Mouse (Mus musculus) urinary bladder, postnatal 10 days (tissue): ENCODE measurements around the gene Ovol1.

ENCODE experiments used
- DNase-seq: peaks from one replicate; pipeline ENCODE4 v3.0.0; 2022; ENCODE audit warnings: low spot score

Ovol1 gene

DNA sequence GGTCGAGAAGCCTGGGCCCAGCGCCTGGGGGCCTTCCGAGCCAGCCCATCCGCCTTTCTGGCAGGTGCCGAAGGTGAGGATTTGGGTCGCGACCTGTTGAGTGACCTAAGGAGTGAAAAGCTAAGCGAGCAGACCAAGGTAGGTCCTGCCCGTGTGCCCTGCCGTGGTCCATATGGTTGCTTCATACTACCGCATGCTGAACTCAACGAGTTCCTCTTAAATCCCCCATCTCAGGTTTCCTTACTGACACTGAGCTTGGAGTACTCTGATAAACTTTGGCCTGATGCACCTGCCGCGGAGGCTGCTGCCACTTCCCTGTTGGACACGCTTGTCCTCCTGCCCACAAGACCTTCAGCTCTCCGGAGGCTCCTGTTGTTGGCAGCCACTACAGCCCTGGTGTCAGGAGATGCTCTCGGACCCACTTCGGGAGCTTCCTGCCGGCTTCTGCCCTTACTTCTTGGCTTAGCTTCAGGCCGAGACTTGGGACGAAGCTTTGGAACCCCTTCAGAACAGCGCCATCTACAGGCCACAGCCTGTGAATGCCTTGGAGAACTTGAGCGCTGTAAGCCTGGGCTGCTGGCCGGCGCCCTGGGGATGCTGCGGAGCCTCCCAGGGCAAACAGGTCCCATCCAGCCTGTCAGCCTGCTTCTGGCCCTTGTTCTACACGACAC is 8.2 kb upstream of the Ovol1 start:
- no peak for DNase-seq

DNA sequence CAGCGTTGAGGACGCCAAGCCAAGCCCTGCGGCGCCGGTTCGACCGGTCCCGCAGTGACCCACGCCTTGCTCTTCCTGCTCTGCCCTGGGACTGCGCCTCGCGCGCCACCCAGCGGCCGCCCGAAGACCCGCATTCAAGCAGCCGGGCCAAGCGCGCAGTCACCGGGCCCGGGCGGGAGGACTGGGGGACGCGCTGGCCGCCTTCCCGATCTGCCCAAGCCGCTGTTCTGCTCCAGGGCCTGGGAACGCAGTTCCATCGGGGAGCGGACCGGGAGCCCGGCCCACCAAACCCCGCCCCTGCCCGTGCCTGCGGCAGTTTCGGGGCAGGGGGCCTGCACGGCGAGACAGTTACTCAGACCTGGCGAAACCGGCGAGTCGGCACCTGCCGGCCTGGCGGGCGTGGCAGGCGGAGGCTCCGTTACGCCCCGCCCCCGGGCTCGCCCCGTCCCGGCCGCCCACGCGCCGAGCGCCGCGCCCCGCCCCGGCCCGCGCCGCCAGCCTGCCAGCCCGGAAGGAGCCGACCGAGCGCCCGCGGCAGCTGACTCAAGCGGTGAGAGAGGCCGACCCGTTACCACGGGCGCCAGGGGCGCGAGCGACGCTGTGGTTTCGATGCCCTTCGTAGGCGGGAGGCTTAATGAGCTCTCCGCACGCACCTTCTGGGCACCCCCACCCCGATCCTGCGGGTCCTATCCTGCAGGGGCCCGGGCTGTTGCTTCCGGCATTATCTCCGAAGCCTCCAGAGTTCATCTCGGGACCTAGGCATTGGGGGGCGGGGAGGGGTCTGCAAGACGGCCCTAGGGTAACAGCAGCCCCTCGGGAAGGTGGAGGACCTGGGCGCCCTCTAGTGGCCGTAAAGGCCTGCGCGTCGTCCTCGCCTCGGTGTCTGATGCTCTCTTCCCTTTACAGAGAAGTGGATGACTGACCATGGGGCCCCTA is 7.4 kb upstream of the Ovol1 start, which contains the start of gene Ap5b1:
Gene Ap5b1, plus strand, starts transcription at position 492 of the 936 bp plus-strand sequence.
- peak; percentile 54 for DNase-seq

DNA sequence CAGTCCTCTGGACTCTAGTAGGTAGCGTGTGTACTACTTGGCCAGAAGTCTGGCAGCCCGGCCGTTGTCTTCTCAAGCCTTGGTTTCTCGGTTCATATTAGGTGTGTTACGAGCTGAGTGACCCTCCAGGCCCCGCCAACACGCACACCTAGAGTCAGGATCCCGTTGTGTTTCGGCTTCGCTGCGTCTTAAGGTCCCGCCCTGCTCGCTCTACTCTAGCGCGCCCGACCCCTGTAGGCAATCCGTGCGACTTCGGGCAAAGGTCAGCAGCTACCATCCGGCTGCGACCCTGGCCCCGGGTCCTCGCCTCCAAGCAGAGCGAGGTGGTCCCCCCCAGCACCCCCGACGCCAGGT is 6.7 kb upstream of the Ovol1 start:
- DNase-seq = no peak

DNA sequence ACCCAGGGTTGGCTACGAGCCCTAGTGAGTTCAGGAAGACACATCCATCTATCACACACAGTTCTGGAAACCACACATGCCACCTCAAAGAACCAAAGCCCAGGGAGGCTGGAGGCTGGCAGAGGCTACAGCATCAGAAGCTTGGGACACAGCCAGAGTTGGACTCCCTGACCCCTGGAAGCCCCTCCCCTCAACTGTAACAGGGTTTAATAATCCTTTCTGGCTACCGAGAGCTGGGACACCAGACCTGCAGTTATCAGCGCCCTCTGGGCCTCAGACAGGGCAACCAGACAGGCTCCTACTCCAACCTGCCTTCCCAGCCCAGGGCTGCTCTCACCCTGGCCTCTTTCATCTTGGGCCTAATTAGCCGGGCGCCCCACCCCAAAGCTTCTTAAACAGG is 5.9 kb upstream of the Ovol1 start:
- DNase-seq = no peak

DNA sequence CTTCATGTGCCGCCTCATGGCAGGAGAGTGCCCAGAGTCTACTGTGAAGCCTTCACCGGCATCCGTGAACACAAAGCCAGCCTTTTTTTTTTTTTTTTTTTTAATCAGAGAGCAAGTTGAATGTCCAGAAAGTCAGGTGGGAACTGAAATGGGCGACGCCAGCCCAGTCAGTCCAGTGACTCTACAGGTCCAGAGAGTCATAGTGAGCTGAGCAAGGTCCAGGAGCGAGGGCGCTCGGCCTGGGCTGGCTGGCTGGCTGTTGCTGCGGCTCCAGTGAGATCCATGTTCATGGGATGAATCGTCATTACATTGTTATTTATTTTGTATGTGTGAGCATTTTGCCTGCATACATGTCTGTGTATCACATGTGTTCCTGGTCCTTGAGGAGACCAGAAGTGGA is 2.3 kb upstream of the Ovol1 start:
- DNase-seq = no peak

DNA sequence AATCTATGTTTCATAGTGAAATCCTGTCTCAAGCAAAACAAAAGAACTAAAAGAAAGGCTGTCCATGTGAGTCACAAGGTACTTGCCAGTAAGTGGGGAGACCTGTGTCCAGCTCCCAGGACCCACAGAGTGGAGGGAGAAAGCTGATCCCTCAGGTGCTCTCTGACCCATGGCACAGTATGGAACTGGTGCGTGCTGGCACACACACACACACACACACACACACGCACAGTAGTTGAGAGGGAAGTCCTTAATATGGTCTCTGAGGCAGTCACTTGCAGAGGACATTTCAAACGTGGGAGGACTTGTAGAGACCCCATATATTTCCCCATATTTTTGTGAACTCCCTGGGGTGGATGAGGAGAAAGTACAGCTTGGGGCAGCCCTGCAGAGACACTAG is 1.4 kb upstream of the Ovol1 start:
- DNase-seq = no peak

DNA sequence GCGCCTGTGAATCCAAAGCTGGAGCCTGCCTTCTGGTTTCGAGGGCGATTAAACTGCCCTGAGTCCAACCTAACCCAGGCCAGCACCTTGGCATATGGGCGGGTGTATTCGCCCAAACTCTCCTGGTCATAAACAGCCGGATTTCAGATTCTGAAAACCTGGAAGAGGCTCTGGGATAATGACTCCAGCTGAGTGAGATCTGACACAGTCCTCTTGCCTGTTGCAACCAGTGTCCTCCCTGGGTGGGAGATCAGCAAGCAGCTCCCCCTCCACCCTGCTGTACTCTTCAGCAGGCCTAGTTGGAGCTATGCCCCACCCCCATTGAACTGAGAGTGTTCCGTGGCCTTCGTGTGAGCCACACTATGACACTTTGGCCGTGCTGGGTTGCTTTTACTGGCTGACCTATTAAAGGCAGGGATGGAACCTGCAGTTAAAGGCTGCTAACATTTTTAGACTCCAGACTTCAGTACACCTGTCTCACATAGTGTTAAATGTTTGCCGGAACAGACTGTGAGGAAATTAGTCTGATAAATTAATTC is 875 bp upstream of the Ovol1 start:
- DNase-seq = no peak

DNA sequence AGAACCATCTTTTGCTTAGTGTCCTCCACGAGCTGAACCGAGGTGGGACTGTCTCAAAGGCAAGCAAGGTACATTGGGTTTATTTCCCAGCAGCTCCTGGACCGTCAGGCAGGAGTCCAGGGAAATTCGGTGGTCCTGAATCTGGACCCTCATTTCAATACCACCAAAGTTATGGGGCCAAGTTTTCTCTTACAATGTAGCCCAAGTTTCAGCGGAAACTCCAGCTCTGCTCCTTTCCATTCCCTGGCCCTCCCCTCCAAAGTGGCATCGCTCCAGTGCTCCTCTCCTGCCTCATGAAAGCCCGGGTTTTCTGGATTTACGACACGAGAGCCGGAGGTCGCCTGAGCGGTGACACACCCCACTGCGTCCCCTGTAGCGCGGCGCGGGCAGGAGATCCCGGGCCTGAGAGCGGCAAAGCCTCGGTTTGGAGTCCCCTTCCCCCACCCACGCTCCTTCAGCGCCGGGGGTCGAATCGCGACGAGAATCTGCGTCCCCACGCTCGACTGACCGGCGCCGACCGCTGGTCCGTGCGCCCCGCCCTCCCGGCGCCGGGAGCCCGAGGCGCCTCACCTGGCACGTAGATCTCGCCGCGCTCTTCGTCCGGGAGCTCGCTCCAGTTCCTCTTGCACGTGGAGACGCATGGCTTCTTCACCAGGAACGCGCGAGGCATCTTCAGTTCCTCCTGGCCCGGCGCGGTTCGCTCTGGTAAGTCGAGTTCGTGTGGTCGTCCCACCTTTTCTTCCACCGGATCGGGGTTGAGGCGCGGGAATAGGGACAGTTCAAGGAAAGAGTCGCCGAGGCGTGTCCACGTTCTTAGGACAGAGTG is 602 bp downstream of the Ovol1 start:
- DNase-seq = no peak

DNA sequence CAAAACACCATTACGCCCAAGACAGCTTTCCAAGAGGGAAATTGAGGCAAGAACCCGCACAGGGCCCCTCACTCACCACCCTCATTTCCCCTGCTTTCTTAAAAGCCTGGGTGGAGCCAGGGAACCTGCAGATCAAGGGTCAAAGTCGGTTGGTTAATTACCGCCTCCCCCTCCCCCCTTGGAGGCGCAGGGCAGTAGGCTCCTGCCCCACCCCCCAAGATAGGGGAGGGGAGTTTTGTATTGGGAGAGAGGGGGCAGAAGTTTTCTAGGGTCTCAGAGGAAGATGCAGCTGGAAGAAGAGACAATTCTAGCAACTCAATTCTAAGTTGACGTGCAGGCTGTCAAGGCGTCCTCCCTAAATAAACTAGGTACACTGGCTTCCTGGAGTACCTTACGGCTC is 1.2 kb downstream of the Ovol1 start:
- DNase-seq = no peak

DNA sequence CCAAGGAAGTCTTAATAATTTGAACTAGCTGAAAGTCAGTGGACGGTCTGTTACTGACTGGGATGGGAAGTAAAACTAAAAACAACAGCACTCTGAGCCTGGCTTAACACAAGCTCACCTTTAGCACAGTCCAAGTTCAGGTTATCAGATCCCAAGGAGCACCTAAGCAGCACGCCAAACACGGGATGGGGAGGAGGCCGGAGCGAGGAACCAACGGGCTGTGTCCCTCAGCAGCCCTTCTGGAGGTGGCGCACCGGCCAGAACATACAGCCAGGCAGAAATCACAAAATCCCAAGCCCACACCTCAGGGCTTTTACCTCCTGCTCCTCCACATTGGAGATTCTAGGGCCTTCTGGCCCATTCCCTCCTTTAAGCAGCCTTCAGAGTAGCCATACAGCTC is 1.7 kb downstream of the Ovol1 start:
- no peak for DNase-seq

DNA sequence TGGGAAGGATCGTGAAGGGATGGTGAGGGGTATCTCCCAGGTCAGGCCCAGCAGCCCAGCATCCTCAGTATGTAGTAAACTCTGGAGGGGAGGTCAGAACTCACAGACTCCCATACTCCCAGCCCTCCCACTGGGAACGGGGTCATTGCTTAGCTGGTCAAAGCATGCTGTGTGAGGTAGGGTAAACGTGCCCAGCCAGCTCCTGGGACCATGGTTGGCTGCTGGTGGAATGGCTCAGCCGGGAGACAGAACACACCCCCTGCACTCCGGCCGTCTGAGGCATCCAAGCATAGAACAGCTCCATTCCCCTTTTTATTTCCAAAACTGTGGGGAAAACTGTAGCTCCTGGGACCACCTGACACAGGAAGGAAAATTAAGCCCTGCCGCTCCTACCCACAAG is 2.3 kb downstream of the Ovol1 start:
- no peak for DNase-seq

DNA sequence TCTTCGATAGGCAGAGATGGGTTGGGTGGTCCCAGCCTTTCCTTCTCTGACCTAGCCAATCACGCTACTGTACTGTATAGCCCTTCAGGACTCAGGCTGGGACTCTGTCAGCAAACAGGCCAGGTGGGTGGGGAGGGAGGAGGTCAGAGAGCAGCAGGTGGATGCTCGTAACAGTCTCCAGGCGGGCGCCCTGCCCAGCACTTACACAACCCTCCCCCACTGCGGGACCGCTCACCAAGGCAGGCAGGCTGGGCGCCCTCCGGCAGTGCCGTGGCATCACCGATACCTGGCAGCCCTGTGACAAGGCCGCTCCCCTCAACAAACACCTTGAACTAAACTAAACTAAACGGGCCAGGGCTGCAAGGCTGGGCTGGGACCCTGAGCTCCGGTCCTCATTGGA is 6.2 kb downstream of the Ovol1 start:
- DNase-seq = no peak

DNA sequence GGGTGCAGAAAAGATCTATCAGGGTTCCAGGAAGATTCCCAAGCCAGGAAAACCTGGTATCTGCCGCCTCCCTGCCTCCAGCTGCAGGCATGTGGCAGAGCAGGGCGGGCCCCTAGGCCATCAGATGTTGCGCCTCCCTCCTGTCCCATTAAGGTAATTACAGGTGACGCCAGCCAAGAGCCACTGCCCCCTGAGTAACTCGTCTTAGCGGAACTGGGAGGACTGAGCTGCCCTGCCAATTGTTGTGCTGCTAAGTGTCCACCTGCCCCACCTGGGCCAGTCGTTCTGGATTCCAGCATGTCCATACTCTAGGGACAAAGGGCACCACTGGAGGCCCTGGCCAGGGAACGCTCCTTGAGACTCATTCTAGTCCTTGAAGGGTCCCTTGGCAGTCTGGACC is 6.6 kb downstream of the Ovol1 start:
- no peak for DNase-seq

DNA sequence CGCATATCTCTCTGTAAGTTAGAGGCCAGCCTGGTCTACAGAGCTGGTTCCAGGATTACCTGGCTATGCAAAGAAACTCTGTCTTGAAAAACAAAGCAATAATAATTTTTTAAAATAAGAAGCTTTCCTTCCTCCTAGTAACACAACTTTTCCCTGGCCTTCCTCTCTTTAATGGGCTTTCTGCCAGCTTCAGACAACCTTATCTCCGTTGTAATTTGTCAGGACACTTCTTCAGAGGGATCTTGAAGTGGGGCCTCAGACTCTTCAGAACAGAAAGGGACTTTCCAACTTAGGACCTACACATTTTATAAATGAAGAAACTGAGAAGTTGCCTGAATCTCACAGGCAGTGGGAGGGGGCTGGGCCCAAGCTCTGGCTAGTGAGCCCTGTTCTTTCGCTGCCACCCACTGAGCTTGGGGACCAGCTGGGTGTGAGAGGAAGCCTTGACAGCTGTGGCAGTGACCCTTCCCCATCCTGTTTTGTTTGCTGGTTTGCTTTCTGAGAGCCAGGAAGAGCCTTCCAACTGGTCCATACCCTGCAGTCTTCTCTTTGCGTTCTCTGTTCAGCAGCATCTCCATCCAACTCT is 12.9 kb downstream of the Ovol1 start:
- DNase-seq = no peak

DNA sequence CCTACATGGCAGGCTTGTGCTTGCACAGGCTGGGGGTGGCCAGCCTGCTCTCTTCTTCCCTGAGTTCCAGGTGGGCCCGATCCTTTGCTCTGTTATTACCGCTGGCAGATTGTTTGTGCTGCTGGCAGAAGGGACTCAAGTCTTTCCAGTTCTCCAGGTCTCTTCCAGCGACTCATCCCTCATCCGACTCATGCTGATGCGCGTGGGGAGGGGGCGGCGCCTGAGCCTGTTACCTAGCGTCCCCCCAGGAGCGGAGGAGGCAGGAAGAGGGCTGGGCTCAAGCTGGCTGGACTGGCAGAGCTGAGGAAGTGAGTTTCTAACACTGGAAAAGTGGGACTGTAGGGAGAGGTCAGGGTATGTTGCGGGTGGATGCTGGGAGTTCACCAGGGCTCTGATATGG is 16.4 kb downstream of the Ovol1 start:
- no peak for DNase-seq

DNA sequence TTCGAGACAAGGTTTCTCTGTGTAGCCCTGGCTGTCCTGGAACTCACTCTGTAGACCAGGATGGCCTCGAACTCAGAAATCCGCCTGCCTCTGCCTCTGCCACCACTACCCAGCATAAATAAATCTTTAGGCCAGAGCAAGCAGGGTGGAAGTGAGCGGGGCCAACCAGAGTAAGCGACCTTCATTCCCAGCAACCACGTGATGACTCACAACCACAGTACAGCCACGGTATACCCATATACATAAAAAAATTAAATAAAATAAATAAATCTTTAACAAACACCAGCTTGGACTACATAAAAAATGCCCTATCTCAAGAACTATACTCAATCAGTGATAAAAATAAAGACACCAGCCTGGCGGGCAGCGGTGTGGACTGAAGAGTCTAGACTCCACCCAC is 17.1 kb downstream of the Ovol1 start:
- no peak for DNase-seq

DNA sequence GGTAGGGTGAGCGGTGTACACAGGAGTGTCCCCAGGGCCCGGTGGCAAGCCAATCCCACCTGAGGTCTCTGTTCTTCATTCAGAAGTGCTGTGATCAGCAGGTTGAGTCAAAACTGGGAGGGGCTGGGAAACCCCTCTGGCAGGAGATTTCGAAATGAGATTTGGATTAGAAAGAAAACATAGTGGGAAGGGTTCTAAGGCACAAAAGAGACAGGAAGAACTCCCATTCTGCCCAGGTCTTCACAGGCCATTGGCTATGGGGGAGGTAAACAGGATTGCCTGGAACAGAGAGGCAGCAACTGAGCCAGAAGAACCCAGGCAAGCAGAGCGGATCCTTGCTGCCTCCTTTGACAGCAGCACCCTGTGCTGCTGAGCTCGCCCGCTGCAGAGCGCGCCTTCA is 21.7 kb downstream of the Ovol1 start:
- no peak for DNase-seq

DNA sequence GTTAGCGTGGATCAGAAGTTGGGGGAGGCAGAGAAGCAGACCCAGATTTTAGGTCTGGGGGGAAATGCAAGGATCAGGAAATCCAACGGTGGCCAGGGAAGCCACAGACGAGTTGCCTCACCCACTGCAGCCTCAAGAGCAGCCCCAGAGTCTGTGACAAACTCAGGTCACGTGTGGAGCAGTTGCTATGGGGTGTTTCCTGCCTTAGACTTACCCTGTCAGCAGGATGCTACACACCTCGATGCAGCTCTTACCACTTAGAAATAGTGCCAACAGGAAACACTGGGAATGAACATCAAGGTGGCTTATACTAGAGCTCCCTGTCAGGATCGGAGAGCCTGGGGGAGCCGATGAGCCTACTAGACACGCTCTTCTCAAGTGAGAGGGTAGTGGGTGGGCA is 27.9 kb downstream of the Ovol1 start:
- DNase-seq = no peak

DNA sequence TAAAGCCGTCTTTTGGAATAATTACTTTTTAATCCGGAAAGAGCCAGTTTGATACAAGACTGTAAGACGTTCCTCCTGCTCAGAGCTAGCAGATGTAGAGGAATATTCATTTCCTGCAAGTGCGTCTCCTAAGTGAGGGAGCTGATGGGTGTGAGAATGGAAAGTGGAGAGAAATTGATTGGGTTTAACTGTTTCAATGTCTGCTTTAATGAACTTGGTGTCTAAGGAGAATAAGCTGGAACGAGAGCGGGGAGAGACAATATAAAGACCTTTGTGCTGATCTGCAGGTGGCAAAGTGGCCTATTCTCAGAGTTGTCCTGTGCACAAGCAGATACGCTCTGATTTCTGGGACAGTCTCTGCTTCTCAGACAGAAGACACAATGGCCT is 30.3 kb downstream of the Ovol1 start:
- no peak for DNase-seq

DNA sequence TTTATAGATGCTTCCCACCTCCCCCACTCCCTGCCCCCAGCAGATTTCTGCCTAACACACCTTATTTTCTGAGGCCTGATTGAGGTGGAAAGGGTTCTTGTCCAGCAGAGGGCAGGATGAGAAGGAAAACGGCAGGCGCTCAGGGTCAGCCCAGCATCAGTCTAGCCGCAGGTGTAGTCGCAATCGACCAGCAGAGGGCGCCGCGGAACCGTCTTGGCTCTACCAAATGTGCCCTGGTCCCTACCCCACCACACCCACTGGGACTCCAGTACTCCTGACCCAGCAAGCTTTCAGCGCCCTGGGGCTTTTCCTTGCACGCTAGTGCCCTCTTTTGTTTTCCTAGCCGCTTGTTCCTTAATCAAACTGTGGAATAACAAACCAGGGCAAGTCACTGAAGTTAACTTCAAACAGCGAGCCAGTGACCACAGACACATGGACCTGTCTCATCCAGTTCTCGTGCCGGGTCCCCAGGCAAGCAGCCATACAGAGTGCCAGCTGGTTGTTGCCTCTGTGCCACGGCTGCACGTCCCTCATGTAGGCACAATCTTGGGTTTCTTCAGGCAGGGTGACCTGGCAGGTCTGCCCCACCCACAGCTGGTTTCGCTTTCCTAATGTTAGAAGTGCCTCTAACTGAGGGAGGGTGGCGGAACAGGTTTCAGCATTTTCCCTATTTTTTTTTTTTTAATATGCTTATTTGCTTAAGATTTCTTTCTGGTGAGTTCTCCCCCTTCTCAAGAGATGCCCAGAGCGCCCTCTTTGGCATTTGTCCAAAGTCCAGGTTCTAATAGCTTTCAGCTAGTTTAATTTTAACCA is 30.9 kb downstream of the Ovol1 start:
- peak; percentile 95 for DNase-seq

DNA sequence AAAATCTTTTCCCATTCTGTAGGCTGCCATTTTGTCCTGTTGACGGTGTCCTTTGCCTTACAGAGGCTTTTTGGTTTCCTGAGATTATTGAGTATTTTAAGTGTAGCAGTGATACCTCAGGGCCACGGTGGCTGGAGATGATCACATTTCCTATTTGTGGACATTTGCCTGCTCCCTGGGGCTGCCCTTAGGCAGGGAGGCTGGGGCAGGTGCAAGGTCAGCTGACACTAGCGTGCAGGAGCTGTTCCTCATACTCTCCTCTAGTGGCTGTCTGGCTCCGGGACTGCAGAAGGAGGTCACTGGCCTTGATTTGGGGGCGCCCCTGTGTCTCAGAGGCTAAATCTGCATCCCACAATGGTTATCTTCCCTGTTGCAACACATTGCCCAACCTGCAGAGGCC is 35.2 kb downstream of the Ovol1 start:
- DNase-seq = no peak
